Mouse (Mus musculus): ENCODE data around the gene Kat8.
A peak's percentile ranks its signal among the peaks of the same experiment; 100 is the strongest.

Gene Kat8

DNA sequence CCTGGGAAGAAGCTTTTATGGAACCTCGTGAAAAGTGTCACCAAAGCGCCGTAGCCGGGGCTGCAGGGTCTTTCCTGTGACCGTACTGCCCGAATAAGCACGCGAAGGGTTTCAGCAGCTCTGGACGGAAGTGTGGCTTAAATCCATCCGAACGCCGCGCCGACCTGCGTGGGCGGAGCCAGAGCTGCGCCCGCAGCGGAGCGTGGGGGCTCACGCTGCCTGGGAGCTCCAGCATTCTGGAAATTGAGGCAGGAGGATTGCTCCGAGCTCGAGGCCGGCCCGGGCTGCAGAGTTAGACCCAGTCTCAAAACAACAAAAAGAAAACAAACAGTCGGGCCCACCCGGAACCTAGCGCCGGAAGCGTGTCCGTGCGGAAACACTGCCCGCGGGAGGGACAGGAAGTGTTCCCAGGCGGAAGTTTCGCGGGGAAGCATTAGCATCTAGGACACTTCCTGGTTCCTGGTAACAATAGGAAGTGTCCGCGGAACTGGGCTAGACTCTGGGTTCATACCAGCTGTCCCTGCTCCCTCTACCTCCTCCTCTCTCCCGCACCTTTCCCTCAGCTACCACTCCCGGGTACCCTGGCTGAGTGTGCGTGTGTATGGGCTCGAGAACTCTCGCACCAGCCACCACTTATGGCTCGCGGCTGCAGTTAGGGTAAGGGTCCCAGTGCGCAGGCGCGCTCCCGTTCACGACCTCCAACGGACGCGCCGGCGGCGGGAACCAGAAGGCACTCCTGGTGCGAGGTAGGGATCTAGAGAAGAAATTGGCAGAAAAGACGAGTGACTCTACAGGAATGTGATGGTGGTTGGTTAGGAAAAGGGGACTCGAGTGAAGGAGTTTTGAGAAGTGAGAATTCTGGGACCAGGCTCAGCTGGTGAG, 35.6 kb upstream of the Kat8 start, which contains the start of gene Zfp668:
TSS of gene Zfp668 (minus strand) at position 362 of the 882 bp plus-strand sequence.
- peaks cover 66% of the 10 kb centered on the region for H3K36me3 ChIP-seq (ENCODE audit: insufficient read depth, low read length)
- H3K4me1 ChIP-seq (replicated peaks; ENCODE audit: low read depth, low read length), result peaks cover 79% of the 10 kb centered on the region
- H3K9me3 ChIP-seq (ENCODE audit: low read length), result no peaks in the 10 kb centered on the region
- TF ChIP-seq NANOG (IDR thresholded peaks at IDR 0.05; ENCODE audit: borderline replicate concordance, low read length), result no peak
- TF ChIP-seq CTCF (conservative IDR thresholded peaks at IDR 0.05; ENCODE audit: low read length), result no peak
- TF ChIP-seq POU5F1 (IDR thresholded peaks at IDR 0.05; ENCODE audit: borderline replicate concordance, low read length), result no peak
- no peaks in the 10 kb centered on the region for H3K27me3 ChIP-seq (ENCODE audit: insufficient read depth, low read length)
- H3K4me3 ChIP-seq (replicated peaks; ENCODE audit: low read length), result peak within 1 kb of the TSS; percentile 100

- Histone ChIP-seq H3K4me1 (replicated peaks; ENCODE audit: low read depth, low read length) (peaks cover 82% of the 10 kb centered on the region), H3K27me3 (ENCODE audit: insufficient read depth, low read length) (no peaks in the 10 kb centered on the region), H3K4me3 (replicated peaks; ENCODE audit: low read length) (no peak overlapping the region), H3K36me3 (ENCODE audit: insufficient read depth, low read length) (peaks cover 72% of the 10 kb centered on the region), H3K9me3 (ENCODE audit: low read length) (no peaks in the 10 kb centered on the region)
- TF ChIP-seq CTCF (conservative IDR thresholded peaks at IDR 0.05; ENCODE audit: low read length) (no peak), NANOG (IDR thresholded peaks at IDR 0.05; ENCODE audit: borderline replicate concordance, low read length) (no peak), POU5F1 (IDR thresholded peaks at IDR 0.05; ENCODE audit: borderline replicate concordance, low read length) (no peak)
These were observed 33.0 kb upstream of the Kat8 start for GRCm38 (mm10) chr7:127879301-127879700.

DNA sequence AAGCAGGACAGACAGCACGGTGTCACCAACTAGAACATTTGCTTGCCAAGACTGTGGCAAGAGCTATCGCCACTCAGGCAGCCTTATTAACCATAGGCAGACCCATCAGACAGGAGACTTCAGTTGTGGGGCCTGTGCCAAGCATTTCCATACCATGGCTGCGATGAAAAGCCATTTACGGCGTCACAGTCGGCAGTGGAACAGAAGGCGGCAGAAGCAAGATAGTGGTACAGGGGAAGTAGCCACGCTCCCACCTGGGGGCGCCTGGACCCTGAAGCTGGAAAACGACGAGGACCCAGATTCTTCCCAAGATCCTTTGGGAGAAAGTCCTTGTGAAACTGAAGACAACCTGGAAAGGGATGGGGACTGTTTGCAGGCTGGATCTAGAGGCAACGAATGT, 31.9 kb upstream of the Kat8 start:
- Histone ChIP-seq H3K4me3 (replicated peaks; ENCODE audit: low read length) (no peak overlapping the region), H3K27me3 (ENCODE audit: insufficient read depth, low read length) (no peaks in the 10 kb centered on the region)

GRCm38 (mm10) chr7:127885951-127886350, 26.4 kb upstream of the Kat8 start:
- no peak overlapping the region for H3K4me3 ChIP-seq (replicated peaks; ENCODE audit: low read length)
- no peaks in the 10 kb centered on the region for H3K27me3 ChIP-seq (ENCODE audit: insufficient read depth, low read length)
- peaks cover 100% of the 10 kb centered on the region for H3K36me3 ChIP-seq (ENCODE audit: insufficient read depth, low read length)
- H3K9me3 ChIP-seq (ENCODE audit: low read length), result no peaks in the 10 kb centered on the region
- TF ChIP-seq CTCF (conservative IDR thresholded peaks at IDR 0.05; ENCODE audit: low read length) (no peak), NANOG (IDR thresholded peaks at IDR 0.05; ENCODE audit: borderline replicate concordance, low read length) (no peak), POU5F1 (IDR thresholded peaks at IDR 0.05; ENCODE audit: borderline replicate concordance, low read length) (no peak)
- H3K4me1 ChIP-seq (replicated peaks; ENCODE audit: low read depth, low read length), result peaks cover 87% of the 10 kb centered on the region

More for the DNA sequence above, 31.9 kb upstream of the Kat8 start:
- TF ChIP-seq CTCF (conservative IDR thresholded peaks at IDR 0.05; ENCODE audit: low read length), result no peak
- no peak for TF ChIP-seq NANOG (IDR thresholded peaks at IDR 0.05; ENCODE audit: borderline replicate concordance, low read length)
- TF ChIP-seq POU5F1 (IDR thresholded peaks at IDR 0.05; ENCODE audit: borderline replicate concordance, low read length), result no peak
- H3K4me1 ChIP-seq (replicated peaks; ENCODE audit: low read depth, low read length), result peaks cover 81% of the 10 kb centered on the region
- H3K36me3 ChIP-seq (ENCODE audit: insufficient read depth, low read length), result peaks cover 80% of the 10 kb centered on the region
- H3K9me3 ChIP-seq (ENCODE audit: low read length), result no peaks in the 10 kb centered on the region

- Histone ChIP-seq H3K4me3 (replicated peaks; ENCODE audit: low read length) (no peak overlapping the region), H3K36me3 (ENCODE audit: insufficient read depth, low read length) (peaks cover 100% of the 10 kb centered on the region), H3K27me3 (ENCODE audit: insufficient read depth, low read length) (no peaks in the 10 kb centered on the region), H3K4me1 (replicated peaks; ENCODE audit: low read depth, low read length) (peaks cover 85% of the 10 kb centered on the region), H3K9me3 (ENCODE audit: low read length) (no peaks in the 10 kb centered on the region)
- no peak for TF ChIP-seq POU5F1 (IDR thresholded peaks at IDR 0.05; ENCODE audit: borderline replicate concordance, low read length)
- no peak for TF ChIP-seq CTCF (conservative IDR thresholded peaks at IDR 0.05; ENCODE audit: low read length)
- TF ChIP-seq NANOG (IDR thresholded peaks at IDR 0.05; ENCODE audit: borderline replicate concordance, low read length), result no peak
These were observed 25.8 kb upstream of the Kat8 start for GRCm38 (mm10) chr7:127886551-127886950.

GRCm38 (mm10) chr7:127887191-127887590, 25.1 kb upstream of the Kat8 start:
- H3K9me3 ChIP-seq (ENCODE audit: low read length), result no peaks in the 10 kb centered on the region
- peaks cover 78% of the 10 kb centered on the region for H3K4me1 ChIP-seq (replicated peaks; ENCODE audit: low read depth, low read length)
- H3K4me3 ChIP-seq (replicated peaks; ENCODE audit: low read length), result no peak overlapping the region
- H3K36me3 ChIP-seq (ENCODE audit: insufficient read depth, low read length), result peaks cover 100% of the 10 kb centered on the region
- TF ChIP-seq NANOG (IDR thresholded peaks at IDR 0.05; ENCODE audit: borderline replicate concordance, low read length) (no peak), CTCF (conservative IDR thresholded peaks at IDR 0.05; ENCODE audit: low read length) (no peak), POU5F1 (IDR thresholded peaks at IDR 0.05; ENCODE audit: borderline replicate concordance, low read length) (no peak)
- no peaks in the 10 kb centered on the region for H3K27me3 ChIP-seq (ENCODE audit: insufficient read depth, low read length)

GRCm38 (mm10) chr7:127887781-127888180, 24.5 kb upstream of the Kat8 start:
- TF ChIP-seq POU5F1 (IDR thresholded peaks at IDR 0.05; ENCODE audit: borderline replicate concordance, low read length) (no peak), CTCF (conservative IDR thresholded peaks at IDR 0.05; ENCODE audit: low read length) (no peak)
- H3K36me3 ChIP-seq (ENCODE audit: insufficient read depth, low read length), result peaks cover 100% of the 10 kb centered on the region
- no peak overlapping the region for H3K4me3 ChIP-seq (replicated peaks; ENCODE audit: low read length)
- H3K27me3 ChIP-seq (ENCODE audit: insufficient read depth, low read length), result no peaks in the 10 kb centered on the region
- H3K9me3 ChIP-seq (ENCODE audit: low read length), result no peaks in the 10 kb centered on the region
- H3K4me1 ChIP-seq (replicated peaks; ENCODE audit: low read depth, low read length), result peaks cover 72% of the 10 kb centered on the region

GRCm38 (mm10) chr7:127888821-127889220, 23.5 kb upstream of the Kat8 start:
- TF ChIP-seq CTCF (conservative IDR thresholded peaks at IDR 0.05; ENCODE audit: low read length) (no peak), NANOG (IDR thresholded peaks at IDR 0.05; ENCODE audit: borderline replicate concordance, low read length) (no peak), POU5F1 (IDR thresholded peaks at IDR 0.05; ENCODE audit: borderline replicate concordance, low read length) (no peak)
- Histone ChIP-seq H3K36me3 (ENCODE audit: insufficient read depth, low read length) (peaks cover 100% of the 10 kb centered on the region), H3K9me3 (ENCODE audit: low read length) (no peaks in the 10 kb centered on the region), H3K27me3 (ENCODE audit: insufficient read depth, low read length) (no peaks in the 10 kb centered on the region), H3K4me1 (replicated peaks; ENCODE audit: low read depth, low read length) (peaks cover 64% of the 10 kb centered on the region), H3K4me3 (replicated peaks; ENCODE audit: low read length) (no peak overlapping the region)

Measured in E14TG2a.4 (cell line).